Mouse (Mus musculus) forebrain, embryonic 11.5 days (tissue): ENCODE measurements at regions not wholly inside any gene's neighbourhood (a gene's known extent, or its start where the extent isn't known, plus 50 kb on each side); places are given as distances from the start of the nearest gene placed in this dataset.

Experiments used
- ATAC-seq: fragments of 200-750 bp; cut with Nextera tagmentation; replicated peaks from 2 replicates; pipeline ENCODE4 v1.8.0; 2017; ENCODE audit warnings: moderate TSS enrichment; ENCODE audit not compliant: low FRiP score
- DNase-seq: peaks from one replicate; pipeline ENCODE4 v3.0.0-alpha.2; 2017; ENCODE audit warnings: low spot score
- H3K27ac ChIP-seq: fragments of 300-500 bp; sonication (generic); 2 replicates; pipeline ENCODE4 v1.5.1; 2014; ENCODE audit warnings: low read depth, low read length
- H3K27me3 ChIP-seq: fragments of 300-500 bp; sonication (generic); 2 replicates; pipeline ENCODE4 v1.6.1; 2014; ENCODE audit warnings: mild to moderate bottlenecking, low read length, mixed read lengths; ENCODE audit not compliant: control insufficient read depth, insufficient read depth
- H3K36me3 ChIP-seq: fragments of 300-500 bp; sonication (generic); 2 replicates; pipeline ENCODE4 v1.6.1; 2014; ENCODE audit warnings: mild to moderate bottlenecking, low read length, moderate library complexity, mixed read lengths; ENCODE audit not compliant: control insufficient read depth, insufficient read depth
- H3K4me1 ChIP-seq: fragments of 300-500 bp; sonication (generic); replicated peaks from 2 replicates; pipeline ENCODE4 v1.6.1; 2014; ENCODE audit warnings: low read length, mixed read lengths; ENCODE audit not compliant: control insufficient read depth, insufficient read depth
- H3K4me2 ChIP-seq: fragments of 300-500 bp; sonication (generic); 2 replicates; pipeline ENCODE4 v1.6.1; 2014; ENCODE audit warnings: low read depth, mild to moderate bottlenecking, low read length, moderate library complexity, mixed read lengths; ENCODE audit not compliant: severe bottlenecking
- H3K4me3 ChIP-seq: fragments of 300-500 bp; sonication (generic); 2 replicates; pipeline ENCODE4 v1.5.1; 2014; ENCODE audit warnings: low read depth, low read length
- H3K9ac ChIP-seq: fragments of 300-500 bp; sonication (generic); 2 replicates; pipeline ENCODE4 v1.6.1; 2014; ENCODE audit warnings: low read length
- H3K9me3 ChIP-seq: fragments of 300-500 bp; sonication (generic); 2 replicates; pipeline ENCODE4 v1.6.1; 2016; ENCODE audit warnings: low read length, mixed read lengths; ENCODE audit not compliant: control insufficient read depth
- WGBS: fragments of 180-500 bp; shearing (Covaris S2); extraction: QIAGEN DNeasy Blood & Tissue Kit; methylation state at CpG from one replicate; pipeline ENCODE4 v1.1.7; 2014; 5-methylcytosine and 5-hydroxymethylcytosine counted together

DNA sequence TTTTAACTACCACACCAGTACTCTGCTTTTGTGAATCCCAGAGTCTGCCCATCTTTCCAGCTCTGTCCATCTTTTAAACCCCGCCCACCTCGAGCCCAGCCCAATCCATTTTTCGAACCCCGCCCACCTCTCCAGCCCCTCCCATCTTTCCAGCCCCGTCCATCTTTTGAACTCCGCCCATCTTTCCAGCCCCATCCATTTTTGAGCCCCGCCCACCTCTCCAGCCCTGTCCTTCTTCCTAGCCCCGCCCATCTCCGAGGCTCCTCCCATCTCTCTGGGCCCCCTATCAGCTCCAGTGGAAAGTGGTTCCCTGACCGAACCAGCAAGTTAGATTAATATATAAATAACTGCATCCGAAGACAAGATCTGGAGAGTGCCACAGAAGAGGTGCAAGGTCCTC lies 115.0 kb upstream of the Nectin1 start:
- WGBS: 43% methylated on average over 11 of the region's 11 CpGs
- Histone ChIP-seq H3K36me3 (no peaks in the 10 kb centered on the region), H3K9me3 (no peaks in the 10 kb centered on the region), H3K9ac (no peak overlapping the region), H3K4me1 (no peaks in the 10 kb centered on the region), H3K27ac (no peak overlapping the region), H3K27me3 (no peaks in the 10 kb centered on the region), H3K4me2 (no peak overlapping the region), H3K4me3 (no peak overlapping the region)
- no peak for ATAC-seq
- no peak for DNase-seq

- Histone ChIP-seq H3K9ac (no peak overlapping the region), H3K4me3 (no peak overlapping the region), H3K36me3 (no peaks in the 10 kb centered on the region), H3K4me2 (no peak overlapping the region), H3K27me3 (no peaks in the 10 kb centered on the region), H3K4me1 (no peaks in the 10 kb centered on the region), H3K9me3 (no peaks in the 10 kb centered on the region), H3K27ac (no peak overlapping the region)
- DNase-seq (no peak), ATAC-seq (no peak)
- 88% methylated on average over 11 of the region's 11 CpGs for WGBS
Measured at GRCm38 (mm10) chr9:43636372-43636965, 107.3 kb upstream of the Nectin1 start.

GRCm38 (mm10) chr9:43658186-43658585 lies 85.6 kb upstream of the Nectin1 start:
- WGBS: 82% methylated on average over 3 of the region's 3 CpGs
- Histone ChIP-seq H3K9me3 (no peaks in the 10 kb centered on the region), H3K27me3 (no peaks in the 10 kb centered on the region), H3K4me3 (no peak overlapping the region), H3K36me3 (no peaks in the 10 kb centered on the region), H3K4me2 (no peak overlapping the region), H3K9ac (no peak overlapping the region), H3K27ac (no peak overlapping the region), H3K4me1 (no peaks in the 10 kb centered on the region)
- DNase-seq: no peak
- ATAC-seq: no peak

DNA sequence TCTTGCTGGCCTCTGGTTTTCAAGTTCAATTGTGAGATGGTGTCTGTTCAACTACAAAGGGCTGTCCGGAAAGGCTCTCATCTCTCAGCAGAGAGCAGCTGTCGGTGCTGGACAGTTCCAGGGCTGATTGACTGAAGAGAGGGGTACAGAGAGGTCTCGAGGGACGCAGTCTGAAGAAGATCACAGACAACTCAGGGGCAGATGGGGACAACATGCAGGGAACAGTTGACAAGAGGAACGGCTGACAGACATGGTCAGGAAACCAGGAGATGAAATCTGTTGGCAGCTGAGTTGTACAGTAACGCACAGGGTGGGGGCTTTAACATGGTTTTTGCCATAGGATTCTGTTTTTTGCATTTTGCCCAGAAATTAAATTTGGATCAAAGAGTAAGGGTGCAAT lies 84.5 kb upstream of the Nectin1 start:
- no peaks in the 10 kb centered on the region for H3K4me1 ChIP-seq
- H3K4me3 ChIP-seq: no peak overlapping the region
- no peak overlapping the region for H3K4me2 ChIP-seq
- no peak for ATAC-seq
- no peaks in the 10 kb centered on the region for H3K36me3 ChIP-seq
- no peaks in the 10 kb centered on the region for H3K9me3 ChIP-seq
- WGBS: 72% methylated on average over 6 of the region's 6 CpGs
- H3K27me3 ChIP-seq: no peaks in the 10 kb centered on the region
- H3K9ac ChIP-seq: no peak overlapping the region
- H3K27ac ChIP-seq: no peak overlapping the region
- no peak for DNase-seq

GRCm38 (mm10) chr9:43660151-43660550 lies 83.6 kb upstream of the Nectin1 start:
- WGBS: 87% methylated on average over 5 of the region's 5 CpGs
- H3K36me3 ChIP-seq: no peaks in the 10 kb centered on the region
- no peak overlapping the region for H3K9ac ChIP-seq
- H3K4me2 ChIP-seq: no peak overlapping the region
- no peak for DNase-seq
- H3K4me1 ChIP-seq: no peaks in the 10 kb centered on the region
- no peak overlapping the region for H3K27ac ChIP-seq
- H3K4me3 ChIP-seq: no peak overlapping the region
- no peaks in the 10 kb centered on the region for H3K27me3 ChIP-seq
- no peak for ATAC-seq
- no peaks in the 10 kb centered on the region for H3K9me3 ChIP-seq

DNA sequence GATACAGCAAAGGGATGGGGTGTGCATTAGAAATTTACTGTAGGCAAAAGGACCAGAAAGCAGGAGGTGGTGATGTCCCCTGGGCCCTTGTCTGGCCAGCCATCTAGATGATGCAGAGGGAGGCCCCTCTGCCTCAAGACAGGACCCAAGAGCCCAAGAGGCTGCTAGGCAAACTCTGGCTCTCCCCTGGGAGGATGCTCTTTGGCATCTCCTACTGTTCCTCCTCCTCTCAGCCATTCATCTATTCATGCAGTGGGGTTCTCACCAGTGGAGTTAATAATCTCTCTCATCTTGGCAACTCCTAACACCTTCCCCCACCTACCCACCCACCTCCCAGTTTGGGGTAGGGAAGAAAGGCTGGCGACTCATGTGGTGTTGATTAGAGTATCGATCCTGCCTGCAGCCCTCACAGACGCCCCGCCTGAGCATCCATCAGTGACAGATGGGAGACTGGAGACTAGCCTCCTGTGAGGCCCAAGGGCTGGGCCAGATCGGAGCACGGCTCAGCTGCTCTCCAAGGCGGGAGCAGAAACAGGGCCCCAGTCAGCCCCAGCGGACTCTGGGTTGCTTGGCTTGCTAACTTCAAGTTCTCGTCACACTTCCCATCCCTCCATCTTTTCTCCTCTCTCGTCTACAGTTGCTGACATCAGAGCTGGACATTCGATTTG lies 82.8 kb upstream of the Nectin1 start:
- no peak overlapping the region for H3K4me3 ChIP-seq
- no peak overlapping the region for H3K9ac ChIP-seq
- H3K27me3 ChIP-seq: no peaks in the 10 kb centered on the region
- no peaks in the 10 kb centered on the region for H3K9me3 ChIP-seq
- no peaks in the 10 kb centered on the region for H3K36me3 ChIP-seq
- H3K4me1 ChIP-seq: no peaks in the 10 kb centered on the region
- no peak overlapping the region for H3K4me2 ChIP-seq
- H3K27ac ChIP-seq: no peak overlapping the region
- DNase-seq: no peak
- 64% methylated on average over 11 of the region's 11 CpGs for WGBS
- ATAC-seq: no peak

- ATAC-seq: no peak
- H3K4me2 ChIP-seq: no peak overlapping the region
- H3K4me3 ChIP-seq: no peak overlapping the region
- no peak overlapping the region for H3K27ac ChIP-seq
- H3K9ac ChIP-seq: no peak overlapping the region
- 80% methylated on average over 6 of the region's 6 CpGs for WGBS
- no peak for DNase-seq
- no peaks in the 10 kb centered on the region for H3K9me3 ChIP-seq
- H3K27me3 ChIP-seq: no peaks in the 10 kb centered on the region
- no peaks in the 10 kb centered on the region for H3K4me1 ChIP-seq
- H3K36me3 ChIP-seq: no peaks in the 10 kb centered on the region
Measured at GRCm38 (mm10) chr9:43661646-43662045, 82.1 kb upstream of the Nectin1 start.

GRCm38 (mm10) chr9:43667386-43667785 lies 76.4 kb upstream of the Nectin1 start:
- no peak overlapping the region for H3K4me2 ChIP-seq
- no peak overlapping the region for H3K27ac ChIP-seq
- no peak overlapping the region for H3K4me3 ChIP-seq
- WGBS: 86% methylated on average over 6 of the region's 6 CpGs
- no peak overlapping the region for H3K9ac ChIP-seq
- H3K4me1 ChIP-seq: no peaks in the 10 kb centered on the region
- no peaks in the 10 kb centered on the region for H3K36me3 ChIP-seq
- H3K9me3 ChIP-seq: no peaks in the 10 kb centered on the region
- DNase-seq (no peak), ATAC-seq (no peak)
- H3K27me3 ChIP-seq: no peaks in the 10 kb centered on the region

DNA sequence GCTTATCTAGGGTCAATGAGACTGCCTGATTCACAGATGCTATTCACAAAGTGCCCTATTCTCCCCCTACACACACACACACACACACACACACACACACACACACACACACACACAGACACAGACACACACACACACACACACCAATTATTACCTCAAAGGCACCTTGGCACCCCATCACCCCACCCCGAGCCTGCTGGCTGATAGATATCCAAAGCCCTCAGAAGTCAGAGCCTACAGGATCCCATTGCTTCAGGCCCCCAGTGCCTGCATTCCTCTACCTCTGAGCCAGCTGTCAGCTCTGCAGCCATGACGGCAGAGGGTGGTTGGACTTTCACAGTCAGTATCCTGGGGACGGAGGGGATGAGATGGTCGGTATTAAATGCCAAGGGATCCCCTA lies 75.8 kb upstream of the Nectin1 start:
- 83% methylated on average over 4 of the region's 4 CpGs for WGBS
- no peak overlapping the region for H3K4me2 ChIP-seq
- ATAC-seq: no peak
- H3K27ac ChIP-seq: no peak overlapping the region
- no peak overlapping the region for H3K4me3 ChIP-seq
- no peak overlapping the region for H3K9ac ChIP-seq
- no peaks in the 10 kb centered on the region for H3K4me1 ChIP-seq
- no peaks in the 10 kb centered on the region for H3K9me3 ChIP-seq
- DNase-seq: no peak
- H3K27me3 ChIP-seq: no peaks in the 10 kb centered on the region
- H3K36me3 ChIP-seq: no peaks in the 10 kb centered on the region
